Mouse (Mus musculus): ENCODE results near the gene Opn3. TPM values are rescaled to one million over a fixed set of nuclear protein-coding genes. Genes with fewer than 3 reads are reported as not detected.

Opn3 gene
- polyA plus RNA-seq, 1 experiment from 2014 or later, result 8.2 TPM

- Histone ChIP-seq H3K27me3 (no peaks in the 10 kb centered on the region), H3K4me3 (replicated peaks) (no peak overlapping the region), H3K4me1 (replicated peaks) (no peaks in the 10 kb centered on the region), H3K4me2 (no peak overlapping the region), H3K27ac (no peak overlapping the region), H3K9ac (replicated peaks) (no peak overlapping the region), H3K36me3 (no peaks in the 10 kb centered on the region), H3K9me3 (no peaks in the 10 kb centered on the region)
- WGBS, result 93% methylated on average over 4 of the region's 4 CpGs
- no peak for ATAC-seq (ENCODE audit: insufficient number of reproducible peaks, insufficient read depth, low FRiP score, low TSS enrichment, low read depth)
These were observed 44.0 kb downstream of the Opn3 start for GRCm38 (mm10) chr1:175648615-175649014.

GRCm38 (mm10) chr1:175646952-175647351, 45.6 kb downstream of the Opn3 start:
- Histone ChIP-seq H3K4me2 (no peak overlapping the region), H3K9ac (replicated peaks) (no peak overlapping the region), H3K27ac (no peak overlapping the region), H3K27me3 (no peaks in the 10 kb centered on the region), H3K4me1 (replicated peaks) (no peaks in the 10 kb centered on the region), H3K36me3 (no peaks in the 10 kb centered on the region), H3K4me3 (replicated peaks) (no peak overlapping the region), H3K9me3 (no peaks in the 10 kb centered on the region)
- WGBS, result 47% methylated on average over 9 of the region's 9 CpGs
- no peak for ATAC-seq (ENCODE audit: insufficient number of reproducible peaks, insufficient read depth, low FRiP score, low TSS enrichment, low read depth)

- no peak for ATAC-seq (ENCODE audit: insufficient number of reproducible peaks, insufficient read depth, low FRiP score, low TSS enrichment, low read depth)
- WGBS, result 62% methylated on average over 5 of the region's 5 CpGs
- no peak overlapping the region for H3K27ac ChIP-seq
These were observed 48.9 kb downstream of the Opn3 start for GRCm38 (mm10) chr1:175643496-175644265.

GRCm38 (mm10) chr1:175640435-175641150, 52.0 kb downstream of the Opn3 start:
- H3K36me3 ChIP-seq, result no peaks in the 10 kb centered on the region
- H3K4me3 ChIP-seq (replicated peaks), result no peak overlapping the region

More at GRCm38 (mm10) chr1:175643496-175644265, 48.9 kb downstream of the Opn3 start:
- Histone ChIP-seq H3K9ac (replicated peaks) (no peak overlapping the region), H3K4me1 (replicated peaks) (no peaks in the 10 kb centered on the region), H3K36me3 (no peaks in the 10 kb centered on the region), H3K9me3 (no peaks in the 10 kb centered on the region), H3K27me3 (no peaks in the 10 kb centered on the region), H3K4me2 (no peak overlapping the region), H3K4me3 (replicated peaks) (no peak overlapping the region)

GRCm38 (mm10) chr1:175639072-175639471, 53.5 kb downstream of the Opn3 start:
- no peak overlapping the region for H3K4me2 ChIP-seq
- H3K9ac ChIP-seq (replicated peaks), result no peak overlapping the region

More at GRCm38 (mm10) chr1:175640435-175641150, 52.0 kb downstream of the Opn3 start:
- H3K9ac ChIP-seq (replicated peaks), result no peak overlapping the region
- no peak for ATAC-seq (ENCODE audit: insufficient number of reproducible peaks, insufficient read depth, low FRiP score, low TSS enrichment, low read depth)
- 74% methylated on average over 6 of the region's 6 CpGs for WGBS
- no peak overlapping the region for H3K4me2 ChIP-seq
- H3K9me3 ChIP-seq, result no peaks in the 10 kb centered on the region
- no peak overlapping the region for H3K27ac ChIP-seq
- no peaks in the 10 kb centered on the region for H3K27me3 ChIP-seq
- no peaks in the 10 kb centered on the region for H3K4me1 ChIP-seq (replicated peaks)

GRCm38 (mm10) chr1:175637677-175638076, 54.9 kb downstream of the Opn3 start:
- Histone ChIP-seq H3K9me3 (no peaks in the 10 kb centered on the region), H3K27ac (no peak overlapping the region), H3K4me3 (replicated peaks) (no peak overlapping the region), H3K36me3 (no peaks in the 10 kb centered on the region), H3K4me2 (no peak overlapping the region), H3K9ac (replicated peaks) (no peak overlapping the region), H3K27me3 (no peaks in the 10 kb centered on the region), H3K4me1 (replicated peaks) (no peaks in the 10 kb centered on the region)
- WGBS, result 60% methylated on average over 7 of the region's 7 CpGs
- ATAC-seq (ENCODE audit: insufficient number of reproducible peaks, insufficient read depth, low FRiP score, low TSS enrichment, low read depth), result no peak

More at GRCm38 (mm10) chr1:175639072-175639471, 53.5 kb downstream of the Opn3 start:
- Histone ChIP-seq H3K4me1 (replicated peaks) (no peaks in the 10 kb centered on the region), H3K36me3 (no peaks in the 10 kb centered on the region), H3K27ac (no peak overlapping the region), H3K27me3 (no peaks in the 10 kb centered on the region), H3K4me3 (replicated peaks) (no peak overlapping the region), H3K9me3 (no peaks in the 10 kb centered on the region)
- ATAC-seq (ENCODE audit: insufficient number of reproducible peaks, insufficient read depth, low FRiP score, low TSS enrichment, low read depth), result no peak
- WGBS, result 87% methylated on average over 7 of the region's 7 CpGs

- Histone ChIP-seq H3K27ac (no peak overlapping the region), H3K27me3 (no peaks in the 10 kb centered on the region), H3K4me3 (replicated peaks) (no peak overlapping the region), H3K9me3 (no peaks in the 10 kb centered on the region), H3K9ac (replicated peaks) (no peak overlapping the region), H3K4me1 (replicated peaks) (no peaks in the 10 kb centered on the region), H3K4me2 (no peak overlapping the region), H3K36me3 (no peaks in the 10 kb centered on the region)
- 96% methylated on average over 14 of the region's 14 CpGs for WGBS
- no peak for ATAC-seq (ENCODE audit: insufficient number of reproducible peaks, insufficient read depth, low FRiP score, low TSS enrichment, low read depth)
These were observed 60.1 kb downstream of the Opn3 start for GRCm38 (mm10) chr1:175632470-175632869.

GRCm38 (mm10) chr1:175631721-175632221, 60.8 kb downstream of the Opn3 start:
- 75% methylated on average over 10 of the region's 10 CpGs for WGBS
- H3K36me3 ChIP-seq, result no peaks in the 10 kb centered on the region
- no peak overlapping the region for H3K4me3 ChIP-seq (replicated peaks)
- H3K27ac ChIP-seq, result no peak overlapping the region
- no peaks in the 10 kb centered on the region for H3K9me3 ChIP-seq
- H3K27me3 ChIP-seq, result no peaks in the 10 kb centered on the region
- no peak for ATAC-seq (ENCODE audit: insufficient number of reproducible peaks, insufficient read depth, low FRiP score, low TSS enrichment, low read depth)
- no peak overlapping the region for H3K9ac ChIP-seq (replicated peaks)
- H3K4me1 ChIP-seq (replicated peaks), result no peaks in the 10 kb centered on the region
- H3K4me2 ChIP-seq, result no peak overlapping the region

GRCm38 (mm10) chr1:175631080-175631479, 61.5 kb downstream of the Opn3 start:
- no peaks in the 10 kb centered on the region for H3K4me1 ChIP-seq (replicated peaks)
- H3K36me3 ChIP-seq, result no peaks in the 10 kb centered on the region
- no peak overlapping the region for H3K4me2 ChIP-seq
- no peaks in the 10 kb centered on the region for H3K27me3 ChIP-seq
- no peak overlapping the region for H3K9ac ChIP-seq (replicated peaks)
- H3K4me3 ChIP-seq (replicated peaks), result no peak overlapping the region
- no peaks in the 10 kb centered on the region for H3K9me3 ChIP-seq
- no peak for ATAC-seq (ENCODE audit: insufficient number of reproducible peaks, insufficient read depth, low FRiP score, low TSS enrichment, low read depth)
- WGBS, result 82% methylated on average over 3 of the region's 3 CpGs
- H3K27ac ChIP-seq, result no peak overlapping the region

GRCm38 (mm10) chr1:175630345-175630744, 62.2 kb downstream of the Opn3 start:
- Histone ChIP-seq H3K9ac (replicated peaks) (no peak overlapping the region), H3K4me2 (no peak overlapping the region), H3K4me3 (replicated peaks) (no peak overlapping the region), H3K36me3 (no peaks in the 10 kb centered on the region), H3K9me3 (no peaks in the 10 kb centered on the region), H3K27ac (no peak overlapping the region), H3K27me3 (no peaks in the 10 kb centered on the region), H3K4me1 (replicated peaks) (no peaks in the 10 kb centered on the region)
- WGBS, result 90% methylated on average over 5 of the region's 5 CpGs
- ATAC-seq (ENCODE audit: insufficient number of reproducible peaks, insufficient read depth, low FRiP score, low TSS enrichment, low read depth), result no peak

GRCm38 (mm10) chr1:175629248-175629647, 63.3 kb downstream of the Opn3 start:
- H3K4me1 ChIP-seq (replicated peaks), result peaks cover 5% of the 10 kb centered on the region; the same call in 1 of the 2 replicates
- H3K36me3 ChIP-seq, result no peaks in the 10 kb centered on the region
- H3K27ac ChIP-seq, result no peak overlapping the region
- no peak overlapping the region for H3K4me3 ChIP-seq (replicated peaks)
- WGBS, result 83% methylated on average over 6 of the region's 6 CpGs
- H3K9me3 ChIP-seq, result no peaks in the 10 kb centered on the region
- no peak overlapping the region for H3K9ac ChIP-seq (replicated peaks)
- no peak overlapping the region for H3K4me2 ChIP-seq
- no peaks in the 10 kb centered on the region for H3K27me3 ChIP-seq
- ATAC-seq (ENCODE audit: insufficient number of reproducible peaks, insufficient read depth, low FRiP score, low TSS enrichment, low read depth), result no peak

Data from limb, embryonic 12.5 days (tissue).